Mouse (Mus musculus) stomach, postnatal 0 days (tissue): ENCODE data around the gene Prkcg. TPM values are rescaled to one million over a fixed set of nuclear protein-coding genes. Genes with fewer than 3 reads are reported as not detected.

ENCODE experiments used
- ATAC-seq: fragments of 200-750 bp; cut with Nextera tagmentation; 2 replicates; pipeline ENCODE4 v1.8.0; 2017; ENCODE audit not compliant: low FRiP score, low TSS enrichment
- DNase-seq: peaks from one replicate; pipeline ENCODE4 v3.0.0-alpha.2; 2016; ENCODE audit warnings: low spot score
- H3K27ac ChIP-seq: fragments of 300-500 bp; sonication (generic); replicated peaks from 2 replicates; pipeline ENCODE4 v1.5.1; 2014; ENCODE audit warnings: mild to moderate bottlenecking, control low read depth
- H3K27me3 ChIP-seq: fragments of 300-500 bp; sonication (generic); 2 replicates; pipeline ENCODE4 v1.6.1; 2014; ENCODE audit warnings: low read length; ENCODE audit not compliant: control insufficient read depth, insufficient read depth
- H3K36me3 ChIP-seq: fragments of 300-500 bp; sonication (generic); 2 replicates; pipeline ENCODE4 v1.6.1; 2014; ENCODE audit warnings: low read length, mixed read lengths; ENCODE audit not compliant: control insufficient read depth, insufficient read depth
- H3K4me1 ChIP-seq: fragments of 300-500 bp; sonication (generic); replicated peaks from 2 replicates; pipeline ENCODE4 v1.6.1; 2014; ENCODE audit warnings: antibody characterized with exemption; ENCODE audit not compliant: control insufficient read depth, insufficient read depth
- H3K4me2 ChIP-seq: fragments of 300-500 bp; sonication (generic); replicated peaks from 2 replicates; pipeline ENCODE4 v1.6.1; 2014; ENCODE audit warnings: low read depth, mild to moderate bottlenecking, control low read depth, moderate library complexity
- H3K4me3 ChIP-seq: fragments of 300-500 bp; sonication (generic); 2 replicates; pipeline ENCODE4 v1.5.1; 2014; ENCODE audit warnings: low read depth, low read length, control low read depth
- H3K9ac ChIP-seq: fragments of 300-500 bp; sonication (generic); 2 replicates; pipeline ENCODE4 v1.6.1; 2014; ENCODE audit warnings: mild to moderate bottlenecking, low read length, control low read depth, mixed read lengths
- H3K9me3 ChIP-seq: fragments of 300-500 bp; sonication (generic); 2 replicates; pipeline ENCODE4 v1.6.1; 2016; ENCODE audit warnings: low read length; ENCODE audit not compliant: control insufficient read depth
- CTCF ChIP-seq: IDR thresholded peaks from 2 replicates; pipeline ENCODE4 v1.5.1; 2016; ENCODE audit warnings: antibody characterized with exemption, low read depth, mild to moderate bottlenecking, moderate library complexity
- EP300 ChIP-seq: optimal IDR thresholded peaks from 2 replicates; pipeline ENCODE3; 2016; ENCODE audit warnings: antibody characterized with exemption
- WGBS: fragments of 180-500 bp; shearing (Covaris S2); extraction: QIAGEN DNeasy Blood & Tissue Kit; methylation state at CpG from one replicate; pipeline ENCODE4 v1.1.7; 2014; 5-methylcytosine and 5-hydroxymethylcytosine counted together
- polyA plus RNA-seq: library from polyadenylated mRNA; unstranded; fragments of >200 nt; fragmentation: Nextera tagmentation; extraction: Ambion mirVana; gene quantifications from 2 replicates; pipeline ENCODE4 v1.2.1, GENCODE M21; 2015

The Prkcg gene
- 0.13 and 0.24 TPM in 2 replicates for polyA plus RNA-seq

- Histone ChIP-seq H3K4me1 (no peaks in the 10 kb centered on the region; the same call in 1 of the 2 replicates), H3K9me3 (no peaks in the 10 kb centered on the region), H3K27me3 (no peaks in the 10 kb centered on the region), H3K9ac (peak within 1 kb of the TSS; percentile 61), H3K4me3 (peak within 1 kb of the TSS; percentile 65), H3K36me3 (no peaks in the 10 kb centered on the region), H3K4me2 (peak within 1 kb of the TSS; percentile 71), H3K27ac (peak within 1 kb of the TSS; percentile 96)
- peak; percentile 35 for ATAC-seq
- TF ChIP-seq CTCF (peak; percentile 13; the same call in 1 of the 2 replicates), EP300 (no peak)
- peak; percentile 90 for DNase-seq
- WGBS, result 1% methylated on average over 30 of the region's 30 CpGs
Observed at GRCm38 (mm10) chr7:3288976-3289970, at the start of gene Prkcg, which contains the start of gene Myadm. Prkcg (plus strand) TSS chr7:3289179. Myadm (plus strand) TSS chr7:3289080.

- ATAC-seq, result no peak
- no peaks in the 10 kb centered on the region for H3K36me3 ChIP-seq
- 68% methylated on average over 2 of the region's 2 CpGs for WGBS
- no peak overlapping the region for H3K9ac ChIP-seq
- H3K27me3 ChIP-seq, result no peaks in the 10 kb centered on the region
- TF ChIP-seq CTCF, result peak; percentile 27
- TF ChIP-seq EP300, result no peak
- no peak overlapping the region for H3K27ac ChIP-seq
- no peaks in the 10 kb centered on the region for H3K4me1 ChIP-seq
- no peak overlapping the region for H3K4me2 ChIP-seq
- H3K9me3 ChIP-seq, result no peaks in the 10 kb centered on the region
- no peak overlapping the region for H3K4me3 ChIP-seq
- no peak for DNase-seq
Observed at GRCm38 (mm10) chr7:3239193-3239592, 49.8 kb upstream of the Prkcg start.

- Histone ChIP-seq H3K9me3 (no peaks in the 10 kb centered on the region), H3K4me1 (no peaks in the 10 kb centered on the region), H3K4me2 (no peak overlapping the region), H3K4me3 (no peak overlapping the region), H3K36me3 (no peaks in the 10 kb centered on the region), H3K9ac (no peak overlapping the region), H3K27me3 (no peaks in the 10 kb centered on the region), H3K27ac (no peak overlapping the region)
- ATAC-seq (no peak), DNase-seq (no peak)
- TF ChIP-seq CTCF (no peak), EP300 (no peak)
- 54% methylated on average over 3 of the region's 3 CpGs for WGBS
Observed at GRCm38 (mm10) chr7:3260701-3261100, 28.3 kb upstream of the Prkcg start.

- Histone ChIP-seq H3K27ac (no peak overlapping the region), H3K27me3 (no peaks in the 10 kb centered on the region), H3K36me3 (no peaks in the 10 kb centered on the region), H3K4me2 (no peak overlapping the region), H3K9me3 (no peaks in the 10 kb centered on the region), H3K4me1 (no peaks in the 10 kb centered on the region), H3K4me3 (no peak overlapping the region), H3K9ac (no peak overlapping the region)
- DNase-seq (no peak), ATAC-seq (no peak)
- 58% methylated on average over 4 of the region's 4 CpGs for WGBS
- no peak for TF ChIP-seq CTCF
- no peak for TF ChIP-seq EP300
Observed at GRCm38 (mm10) chr7:3261446-3261845, 27.5 kb upstream of the Prkcg start.

- H3K36me3 ChIP-seq, result no peaks in the 10 kb centered on the region
- H3K4me3 ChIP-seq, result no peak overlapping the region
- no peak overlapping the region for H3K27ac ChIP-seq
- WGBS, result 40% methylated on average over 2 of the region's 2 CpGs
- no peaks in the 10 kb centered on the region for H3K27me3 ChIP-seq
- H3K4me1 ChIP-seq, result no peaks in the 10 kb centered on the region
- H3K4me2 ChIP-seq, result no peak overlapping the region
- no peaks in the 10 kb centered on the region for H3K9me3 ChIP-seq
- TF ChIP-seq EP300, result no peak
- TF ChIP-seq CTCF, result peak; percentile 65
- ATAC-seq (no peak), DNase-seq (no peak)
- no peak overlapping the region for H3K9ac ChIP-seq
Observed at GRCm38 (mm10) chr7:3262789-3263188, 26.2 kb upstream of the Prkcg start.
